8 mouse cellular contexts compared by ENCODE assay signal in the genomic region with DNA sequence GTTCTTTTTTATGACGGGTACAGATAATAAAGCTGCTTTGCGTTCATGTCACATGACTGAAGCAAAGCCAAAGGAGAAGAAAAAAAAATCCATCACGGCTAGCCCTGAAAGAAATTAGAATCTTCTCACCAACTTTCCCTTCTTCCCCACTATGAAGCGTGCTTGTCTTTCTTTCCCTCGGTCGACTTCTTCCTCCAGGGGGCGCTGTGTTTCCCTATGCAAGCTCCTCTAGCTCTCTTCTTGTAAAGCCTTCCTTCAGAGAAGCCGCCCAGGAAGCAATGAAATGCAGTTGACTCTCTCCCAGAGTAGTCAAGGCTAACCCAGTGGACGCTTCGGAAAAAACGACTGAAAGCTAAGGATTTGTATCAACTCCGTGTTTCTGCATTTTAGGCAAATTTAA.
DNase-seq lines count a peak whose midpoint lies in the region; ATAC-seq and TF ChIP-seq lines count a peak whose summit lies in the region.

No protein-coding gene starts in this region.

- 59% methylated on average over 12 of the region's 12 CpGs for WGBS in forebrain, embryonic 11.5 days
- 55% methylated on average over 12 of the region's 12 CpGs for WGBS in forebrain, embryonic 12.5 days
- WGBS in midbrain, embryonic 11.5 days: 61% methylated on average over 12 of the region's 12 CpGs
- 55% methylated on average over 12 of the region's 12 CpGs for WGBS in midbrain, embryonic 15.5 days
- 55% methylated on average over 12 of the region's 12 CpGs for WGBS in liver, adult 2 months
- WGBS in thymus, adult 2 months: 57% methylated on average over 12 of the region's 12 CpGs

- TF ChIP-seq CTCF in liver, adult 2 months (IDR thresholded peaks at IDR 0.05; ENCODE audit: low read depth, low read length): peak; percentile 9; the same call in 1 of the 2 replicates
- TF ChIP-seq CTCF in thymus, adult 2 months (IDR thresholded peaks at IDR 0.05; ENCODE audit: borderline replicate concordance, control insufficient read depth, extremely low read depth, insufficient read depth, low read length, poor library complexity): no peak

- no peaks in the 10 kb centered on the region for H3K36me3 ChIP-seq in forebrain, embryonic 11.5 days (ENCODE audit: control insufficient read depth, insufficient read depth, low read length)
- H3K36me3 ChIP-seq in forebrain, embryonic 12.5 days (replicated peaks): peaks cover 7% of the 10 kb centered on the region; the same call in 1 of the 2 replicates
- H3K36me3 ChIP-seq in midbrain, embryonic 11.5 days (ENCODE audit: control insufficient read depth, insufficient read depth, low read length): no peaks in the 10 kb centered on the region
- no peaks in the 10 kb centered on the region for H3K36me3 ChIP-seq in midbrain, embryonic 15.5 days (replicated peaks)
- no peaks in the 10 kb centered on the region for H3K36me3 ChIP-seq in liver, adult 2 months (ENCODE audit: control insufficient read depth, insufficient read depth, low read length)
- H3K36me3 ChIP-seq in thymus, adult 2 months (ENCODE audit: control insufficient read depth, insufficient read depth, low read length): no peaks in the 10 kb centered on the region

- H3K27me3 ChIP-seq in forebrain, embryonic 11.5 days (ENCODE audit: control insufficient read depth, insufficient read depth, low read length): no peaks in the 10 kb centered on the region
- H3K27me3 ChIP-seq in forebrain, embryonic 12.5 days: no peaks in the 10 kb centered on the region
- H3K27me3 ChIP-seq in midbrain, embryonic 11.5 days (ENCODE audit: control insufficient read depth, insufficient read depth, low read length): no peaks in the 10 kb centered on the region
- no peaks in the 10 kb centered on the region for H3K27me3 ChIP-seq in midbrain, embryonic 15.5 days (replicated peaks)
- no peaks in the 10 kb centered on the region for H3K27me3 ChIP-seq in liver, adult 2 months (ENCODE audit: control insufficient read depth, insufficient read depth, low read length)
- no peaks in the 10 kb centered on the region for H3K27me3 ChIP-seq in thymus, adult 2 months (ENCODE audit: control insufficient read depth, insufficient read depth, low read length)

- no peak for TF ChIP-seq POLR2A in liver, adult 2 months (IDR thresholded peaks at IDR 0.05; ENCODE audit: extremely low read depth, insufficient read depth, low read length)
- TF ChIP-seq POLR2A in thymus, adult 2 months (IDR thresholded peaks at IDR 0.05; ENCODE audit: control insufficient read depth, extremely low read depth, insufficient read depth, low read length, poor library complexity): no peak

- peaks cover 3% of the 10 kb centered on the region; the same call in 1 of the 2 replicates for H3K9me3 ChIP-seq in forebrain, embryonic 11.5 days (ENCODE audit: control insufficient read depth, low read length)
- no peaks in the 10 kb centered on the region for H3K9me3 ChIP-seq in forebrain, embryonic 12.5 days
- no peaks in the 10 kb centered on the region for H3K9me3 ChIP-seq in midbrain, embryonic 11.5 days (ENCODE audit: control insufficient read depth, low read length)
- H3K9me3 ChIP-seq in midbrain, embryonic 15.5 days: no peaks in the 10 kb centered on the region

- H3K9ac ChIP-seq in forebrain, embryonic 11.5 days (ENCODE audit: low read length): no peak overlapping the region
- H3K9ac ChIP-seq in forebrain, embryonic 12.5 days: no peak overlapping the region
- H3K9ac ChIP-seq in midbrain, embryonic 11.5 days (ENCODE audit: low read length): no peak overlapping the region
- H3K9ac ChIP-seq in midbrain, embryonic 15.5 days: no peak overlapping the region
- no peak overlapping the region for H3K9ac ChIP-seq in liver, adult 2 months (ENCODE audit: low read depth, low read length)

- H3K79me2 ChIP-seq in liver, adult 2 months (ENCODE audit: control insufficient read depth, insufficient read depth, low read length): no peaks in the 10 kb centered on the region

- no peak overlapping the region for H3K4me3 ChIP-seq in forebrain, embryonic 11.5 days (ENCODE audit: low read depth, low read length)
- H3K4me3 ChIP-seq in forebrain, embryonic 12.5 days (replicated peaks): no peak overlapping the region
- no peak overlapping the region for H3K4me3 ChIP-seq in midbrain, embryonic 11.5 days (ENCODE audit: low read depth, low read length)
- H3K4me3 ChIP-seq in midbrain, embryonic 15.5 days: no peak overlapping the region
- no peak overlapping the region for H3K4me3 ChIP-seq in liver, adult 2 months (ENCODE audit: insufficient read depth, low read depth, low read length)
- H3K4me3 ChIP-seq in thymus, adult 2 months (ENCODE audit: control insufficient read depth, insufficient read depth, low read length): no peak overlapping the region

- no peaks in the 10 kb centered on the region for H3K4me1 ChIP-seq in forebrain, embryonic 11.5 days (replicated peaks; ENCODE audit: control insufficient read depth, insufficient read depth, low read length)
- H3K4me1 ChIP-seq in forebrain, embryonic 12.5 days: no peaks in the 10 kb centered on the region
- H3K4me1 ChIP-seq in midbrain, embryonic 11.5 days (ENCODE audit: control insufficient read depth, insufficient read depth, low read length): no peaks in the 10 kb centered on the region
- H3K4me1 ChIP-seq in midbrain, embryonic 15.5 days: no peaks in the 10 kb centered on the region
- H3K4me1 ChIP-seq in liver, adult 2 months (ENCODE audit: control insufficient read depth, insufficient read depth, low read length): no peaks in the 10 kb centered on the region
- H3K4me1 ChIP-seq in thymus, adult 2 months (replicated peaks; ENCODE audit: control insufficient read depth, insufficient read depth, low read length): peaks cover 11% of the 10 kb centered on the region

- H3K27ac ChIP-seq in forebrain, embryonic 11.5 days (ENCODE audit: low read depth, low read length): no peak overlapping the region
- no peak overlapping the region for H3K27ac ChIP-seq in forebrain, embryonic 12.5 days
- no peak overlapping the region for H3K27ac ChIP-seq in midbrain, embryonic 11.5 days (ENCODE audit: low read depth, low read length)
- H3K27ac ChIP-seq in midbrain, embryonic 15.5 days: no peak overlapping the region
- no peak overlapping the region for H3K27ac ChIP-seq in liver, adult 2 months (replicated peaks; ENCODE audit: insufficient read depth, low read depth, low read length)
- no peak overlapping the region for H3K27ac ChIP-seq in thymus, adult 2 months (ENCODE audit: control insufficient read depth, insufficient read depth, low read length)

- DNase-seq in forebrain, embryonic 11.5 days (ENCODE audit: low spot score): peak; percentile 71
- peak; percentile 92 for DNase-seq in midbrain, embryonic 11.5 days (ENCODE audit: low spot score, missing footprints)
- DNase-seq in adrenal gland, postnatal 36 days: peak; percentile 45 to 57
- DNase-seq in liver, adult 2 months (ENCODE audit: extremely low read depth, low read depth, low spot score): no peak
- peak; percentile 73 for DNase-seq in thymus, adult 2 months
- no peak for DNase-seq in kidney, adult 9 months

- ATAC-seq in forebrain, embryonic 11.5 days (replicated peaks; ENCODE audit: low FRiP score): no peak
- no peak for ATAC-seq in forebrain, embryonic 12.5 days (ENCODE audit: low FRiP score)
- ATAC-seq in midbrain, embryonic 11.5 days (ENCODE audit: low FRiP score): no peak
- no peak for ATAC-seq in midbrain, embryonic 15.5 days (replicated peaks)

- no peak overlapping the region for H3K4me2 ChIP-seq in forebrain, embryonic 11.5 days (ENCODE audit: low read depth, low read length, severe bottlenecking)
- H3K4me2 ChIP-seq in forebrain, embryonic 12.5 days: no peak overlapping the region
- no peak overlapping the region for H3K4me2 ChIP-seq in midbrain, embryonic 11.5 days
- no peak overlapping the region for H3K4me2 ChIP-seq in midbrain, embryonic 15.5 days

Comparison
In these comparisons a context has a peak if more than half of its experiments do, and no peak if none do; other contexts are left out.
1. DNase-seq: peak in forebrain, embryonic 11.5 days (single experiment), midbrain, embryonic 11.5 days (single experiment), adrenal gland, postnatal 36 days (2 of 2) and thymus, adult 2 months (single experiment); none in liver, adult 2 months (single experiment) and kidney, adult 9 months (single experiment).